Mouse (Mus musculus) kidney, adult 2 months (tissue): Measurements from ENCODE around the gene Cbfa2t3. TPM values are rescaled to one million over a fixed set of nuclear protein-coding genes. Genes with fewer than 3 reads are reported as not detected.
A peak's percentile ranks its signal among the peaks of the same experiment; 100 is the strongest.

Experiments used
- DNase-seq: peaks from one replicate; pipeline ENCODE4 v3.0.0; 2021
- H3K27ac ChIP-seq: fragments of 200-500 bp; 2 replicates; pipeline ENCODE4 v1.5.1; 2012; ENCODE audit warnings: low read depth, low read length, control low read depth, inconsistent platforms; ENCODE audit not compliant: insufficient read depth
- H3K27me3 ChIP-seq: fragments of 200-500 bp; replicated peaks from 2 replicates; pipeline ENCODE4 v1.6.1; 2012; ENCODE audit warnings: mild to moderate bottlenecking, moderate library complexity, low read length, inconsistent platforms; ENCODE audit not compliant: control insufficient read depth, insufficient read depth
- H3K36me3 ChIP-seq: fragments of 200-500 bp; 2 replicates; pipeline ENCODE4 v1.6.1; 2012; ENCODE audit warnings: mild to moderate bottlenecking, moderate library complexity, low read length, inconsistent platforms; ENCODE audit not compliant: control insufficient read depth, insufficient read depth
- H3K4me1 ChIP-seq: fragments of 200-500 bp; 2 replicates; pipeline ENCODE4 v1.6.1; 2011; ENCODE audit warnings: low read length; ENCODE audit not compliant: control insufficient read depth, insufficient read depth
- H3K4me3 ChIP-seq: fragments of 200-500 bp; 2 replicates; pipeline ENCODE4 v1.5.1; 2011; ENCODE audit warnings: mild to moderate bottlenecking, low read depth, low read length, control low read depth; ENCODE audit not compliant: insufficient read depth
- CTCF ChIP-seq: fragments of 200-500 bp; conservative IDR thresholded peaks from 2 replicates; pipeline ENCODE4 v1.5.1; 2011; ENCODE audit warnings: low read depth, mild to moderate bottlenecking, control low read depth, low read length, moderate library complexity, mixed read lengths; ENCODE audit not compliant: insufficient read depth, insufficient read length
- POLR2A ChIP-seq: fragments of 200-500 bp; IDR thresholded peaks from one replicate; pipeline ENCODE4 v1.6.1; 2011; ENCODE audit warnings: low read depth, low read length, control low read depth
- WGBS: fragments of 180-500 bp; shearing (Covaris S2); methylation state at CpG from one replicate; pipeline ENCODE4 v1.1.7; 2018; 5-methylcytosine and 5-hydroxymethylcytosine counted together
- polyA plus RNA-seq: library from polyadenylated mRNA; depleted of rRNA; stranded (reverse); fragments of >200 nt; gene quantifications from 2 replicates; pipeline ENCODE4 v1.2.3, GENCODE M21; 2012

Gene Cbfa2t3
- polyA plus RNA-seq, 1 experiment: 6.7 TPM

DNA sequence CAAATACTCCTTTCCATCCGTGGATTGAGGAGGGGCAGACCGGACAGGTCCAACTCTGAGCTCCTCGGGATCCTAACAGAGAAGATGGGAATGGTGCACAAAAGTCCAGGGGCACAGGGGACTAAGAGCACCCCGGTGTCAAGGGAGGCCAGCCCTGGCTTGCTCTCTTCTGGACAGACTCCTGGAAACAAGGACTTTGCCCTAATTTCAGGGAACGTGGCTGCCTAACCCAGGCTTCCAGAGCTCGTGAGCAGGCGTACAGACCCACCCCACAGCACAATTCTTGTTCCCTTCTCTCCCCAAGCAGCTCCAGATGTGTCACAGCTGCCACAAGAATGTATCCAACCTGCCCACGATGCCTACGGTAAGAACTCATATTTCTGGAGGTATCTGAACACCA is 73.1 kb downstream of the Cbfa2t3 start:
- DNase-seq: peak; percentile 69
- H3K36me3 ChIP-seq: no peaks in the 10 kb centered on the region
- H3K4me3 ChIP-seq: no peak overlapping the region
- no peaks in the 10 kb centered on the region for H3K27me3 ChIP-seq
- H3K4me1 ChIP-seq: peaks cover 10% of the 10 kb centered on the region; the same call in 1 of the 2 replicates
- H3K27ac ChIP-seq: no peak overlapping the region
- TF ChIP-seq POLR2A: no peak
- no peak for TF ChIP-seq CTCF
- WGBS: 56% methylated on average over 9 of the region's 9 CpGs

DNA sequence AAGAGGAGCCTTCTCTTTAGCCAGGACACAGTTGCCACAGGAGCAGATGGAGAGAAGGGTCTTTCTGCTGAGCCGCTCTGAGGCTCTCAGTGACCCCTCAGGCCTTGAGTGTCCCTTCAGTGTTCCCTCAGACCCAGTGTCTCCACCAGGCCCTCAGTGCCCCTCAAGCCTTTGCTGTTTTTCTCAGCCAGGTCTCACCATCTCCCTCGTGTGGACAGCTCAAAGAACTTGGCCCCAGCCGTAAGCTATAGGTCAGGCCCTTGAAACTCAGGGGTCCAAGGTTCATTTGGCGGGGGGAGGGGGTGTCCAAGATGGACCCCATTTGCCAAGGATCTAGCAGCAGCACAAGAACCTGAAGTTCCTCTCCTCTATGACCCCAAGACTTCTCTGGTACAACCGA is 74.3 kb downstream of the Cbfa2t3 start:
- peaks cover 10% of the 10 kb centered on the region; the same call in 1 of the 2 replicates for H3K4me1 ChIP-seq
- DNase-seq: no peak
- WGBS: 80% methylated on average over 5 of the region's 5 CpGs
- TF ChIP-seq CTCF (no peak), POLR2A (no peak)
- H3K27ac ChIP-seq: no peak overlapping the region
- no peaks in the 10 kb centered on the region for H3K27me3 ChIP-seq
- H3K36me3 ChIP-seq: no peaks in the 10 kb centered on the region
- H3K4me3 ChIP-seq: no peak overlapping the region

DNA sequence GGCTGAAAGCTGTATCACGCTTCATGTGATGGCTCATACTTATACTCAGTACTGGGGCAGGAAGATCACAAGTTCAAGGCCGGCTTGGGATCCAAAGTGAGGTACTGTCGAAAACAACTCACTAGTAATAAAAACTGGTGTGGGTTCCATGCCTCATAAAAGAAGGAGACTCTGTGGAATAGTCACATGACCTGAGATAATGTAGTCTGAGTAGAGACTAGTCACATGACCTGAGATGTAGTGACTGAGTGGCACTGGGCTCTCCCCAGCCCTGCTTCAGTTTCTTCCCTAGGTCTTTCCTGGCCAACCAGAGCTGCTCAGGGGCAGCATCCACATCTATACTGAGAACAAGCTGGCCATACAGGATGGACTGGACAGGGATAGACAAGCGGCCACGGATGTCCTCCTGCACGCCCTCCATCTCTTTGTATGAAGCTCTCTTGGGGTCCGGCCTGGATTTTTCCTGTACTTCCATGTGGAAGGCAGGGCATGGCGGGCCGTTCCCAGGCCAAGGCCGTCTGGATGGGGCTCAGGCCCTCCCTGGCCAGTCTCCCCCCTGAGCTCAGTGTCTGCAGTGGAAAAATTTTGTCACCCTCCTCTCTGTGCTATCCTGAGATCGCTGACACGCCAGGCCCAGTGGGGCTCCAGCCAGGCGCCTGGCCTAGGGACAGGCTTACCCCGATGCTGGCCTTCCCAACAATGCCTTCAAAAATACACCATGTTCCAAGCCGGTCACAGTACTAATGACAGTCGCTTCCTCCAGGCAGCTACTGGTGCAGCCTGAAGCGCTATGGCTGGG is 74.9 kb downstream of the Cbfa2t3 start:
- no peaks in the 10 kb centered on the region for H3K27me3 ChIP-seq
- peaks cover 10% of the 10 kb centered on the region; the same call in 1 of the 2 replicates for H3K4me1 ChIP-seq
- DNase-seq: no peak
- H3K4me3 ChIP-seq: no peak overlapping the region
- H3K36me3 ChIP-seq: no peaks in the 10 kb centered on the region
- no peak for TF ChIP-seq POLR2A
- no peak for TF ChIP-seq CTCF
- 83% methylated on average over 17 of the region's 17 CpGs for WGBS
- no peak overlapping the region for H3K27ac ChIP-seq

DNA sequence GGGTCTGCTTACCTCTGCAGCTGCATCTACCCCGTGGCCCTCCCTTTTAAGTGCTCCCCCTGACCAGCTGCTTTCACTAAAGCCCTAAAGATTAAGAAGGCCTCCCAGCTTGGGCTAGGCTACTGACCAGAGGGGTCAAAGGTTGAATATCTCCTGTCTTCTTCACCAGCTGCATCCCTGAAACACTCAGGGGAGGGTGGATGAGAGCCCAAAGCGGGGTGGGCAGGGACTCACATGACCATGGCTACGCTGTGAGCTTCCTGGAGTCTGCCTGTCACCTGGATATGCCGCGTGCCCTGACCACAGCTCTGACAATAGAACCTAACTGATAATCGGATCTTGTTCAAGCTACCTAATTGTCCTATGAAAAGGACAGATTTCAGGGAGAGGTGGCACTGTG is 76.2 kb downstream of the Cbfa2t3 start, which contains the start of gene Pabpn1l:
TSS of gene Pabpn1l (minus strand) at position 13 of the 400 bp plus-strand sequence.
- H3K27me3 ChIP-seq: no peaks in the 10 kb centered on the region
- H3K27ac ChIP-seq: no peak within 1 kb of the TSS
- no peaks in the 10 kb centered on the region for H3K36me3 ChIP-seq
- H3K4me1 ChIP-seq: peaks cover 13% of the 10 kb centered on the region
- peak; percentile 54 for DNase-seq
- no peak within 1 kb of the TSS for H3K4me3 ChIP-seq
- TF ChIP-seq CTCF: no peak
- no peak for TF ChIP-seq POLR2A
- 58% methylated on average over 6 of the region's 6 CpGs for WGBS

DNA sequence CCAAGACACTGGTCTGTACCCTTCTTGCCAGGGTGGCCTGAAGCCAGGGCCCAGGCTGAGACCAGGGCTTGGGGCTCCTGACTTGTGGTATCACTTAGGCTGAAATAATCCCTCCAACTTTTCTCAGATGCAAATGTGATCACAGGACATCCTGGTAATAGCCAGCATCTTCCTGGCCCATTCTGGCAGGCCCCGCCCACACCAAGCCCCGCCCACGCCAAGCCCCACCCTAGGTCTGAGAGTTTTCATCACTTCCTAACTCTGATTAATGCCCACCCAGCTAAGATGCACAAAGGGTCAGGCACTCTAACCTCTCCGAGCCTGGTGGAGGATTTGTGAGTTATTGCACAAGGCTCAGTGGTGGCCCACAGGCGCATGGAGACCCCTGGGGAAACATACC is 78.5 kb downstream of the Cbfa2t3 start:
- Histone ChIP-seq H3K27me3 (no peaks in the 10 kb centered on the region), H3K27ac (no peak overlapping the region), H3K4me1 (peaks cover 3% of the 10 kb centered on the region; the same call in 1 of the 2 replicates), H3K4me3 (no peak overlapping the region), H3K36me3 (no peaks in the 10 kb centered on the region)
- no peak for TF ChIP-seq POLR2A
- TF ChIP-seq CTCF: no peak
- 29% methylated on average over 5 of the region's 5 CpGs for WGBS
- no peak for DNase-seq

DNA sequence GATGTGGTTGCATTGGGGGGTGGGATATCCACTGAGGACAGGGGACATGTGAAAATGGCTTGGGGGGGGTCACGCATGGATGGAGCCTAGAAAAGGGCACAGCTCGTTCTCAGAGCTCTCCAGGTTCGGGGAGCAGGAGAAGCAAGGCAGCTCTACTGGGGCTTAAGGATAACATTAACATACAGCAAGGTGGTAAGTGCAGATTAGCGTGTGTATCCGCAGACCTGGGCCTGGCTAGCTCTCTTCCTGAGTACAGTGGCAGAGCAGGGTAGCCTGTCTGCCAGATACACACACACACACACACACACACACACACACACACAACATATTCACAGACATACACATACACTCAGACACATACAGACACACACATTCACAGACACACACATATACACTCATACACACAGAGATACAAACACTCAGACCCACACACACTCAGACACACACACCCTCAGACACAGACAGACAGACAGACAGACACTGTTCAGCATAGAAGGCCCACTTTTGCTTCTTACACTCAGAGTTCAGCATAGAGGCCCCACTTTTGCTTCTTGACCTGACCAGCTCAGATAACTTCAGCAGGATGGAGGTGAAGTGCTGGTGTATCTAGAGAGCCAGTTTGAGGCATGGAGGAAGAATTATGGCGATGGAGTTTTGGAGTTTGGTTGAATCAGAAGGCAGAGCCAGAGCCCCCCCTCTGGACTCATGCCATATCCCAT is 80.1 kb downstream of the Cbfa2t3 start:
- 77% methylated on average over 6 of the region's 6 CpGs for WGBS
- Histone ChIP-seq H3K27ac (no peak overlapping the region), H3K4me3 (no peak overlapping the region), H3K36me3 (no peaks in the 10 kb centered on the region), H3K4me1 (peaks cover 3% of the 10 kb centered on the region; the same call in 1 of the 2 replicates), H3K27me3 (no peaks in the 10 kb centered on the region)
- no peak for TF ChIP-seq POLR2A
- TF ChIP-seq CTCF: no peak
- DNase-seq: no peak
